Mouse (Mus musculus): Measurements from ENCODE around the gene Ttll9. TPM values are rescaled to one million over a fixed set of nuclear protein-coding genes. Genes with fewer than 3 reads are reported as not detected.

Ttll9 gene
- polyA plus RNA-seq, 1 experiment from 2014 or later, result 0.09 TPM

DNA sequence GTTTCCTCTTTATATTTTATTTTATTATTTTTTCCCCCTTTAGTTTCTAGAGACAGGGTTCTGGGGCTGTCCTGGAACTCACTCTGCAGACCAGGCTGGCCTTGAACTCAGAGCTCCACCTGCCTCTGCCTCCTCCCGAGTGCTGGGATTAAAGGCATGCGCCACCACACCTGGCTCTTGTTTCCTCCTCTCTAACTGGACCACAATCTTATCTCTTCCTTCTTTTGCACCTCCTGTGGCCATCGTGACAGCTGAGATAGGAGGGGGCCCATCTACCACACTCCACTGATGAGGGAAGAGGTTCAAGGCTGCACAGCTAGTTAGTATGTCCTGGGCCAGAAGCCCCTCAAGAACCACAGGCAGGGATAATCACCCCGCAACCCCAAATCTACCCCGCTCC is 37.7 kb upstream of the Ttll9 start:
- H3K4me2 ChIP-seq (ENCODE audit: low read depth, low read length), result no peak overlapping the region
- H3K27me3 ChIP-seq (ENCODE audit: control insufficient read depth, insufficient read depth, low read depth, low read length), result no peaks in the 10 kb centered on the region
- no peaks in the 10 kb centered on the region for H3K4me1 ChIP-seq (ENCODE audit: control insufficient read depth, low read depth, low read length)
- no peaks in the 10 kb centered on the region for H3K36me3 ChIP-seq (ENCODE audit: control insufficient read depth, insufficient read depth)
- H3K9ac ChIP-seq (ENCODE audit: low read depth, low read length), result no peak overlapping the region
- no peak overlapping the region for H3K27ac ChIP-seq (ENCODE audit: low read length)
- H3K9me3 ChIP-seq (replicated peaks; ENCODE audit: control insufficient read depth, low read length), result no peaks in the 10 kb centered on the region
- no peak overlapping the region for H3K4me3 ChIP-seq (ENCODE audit: low read depth, low read length)
- no peak for ATAC-seq (ENCODE audit: low read depth)
- WGBS (ENCODE audit: insufficient replicate concordance), result 38% methylated on average over 5 of the region's 5 CpGs

DNA sequence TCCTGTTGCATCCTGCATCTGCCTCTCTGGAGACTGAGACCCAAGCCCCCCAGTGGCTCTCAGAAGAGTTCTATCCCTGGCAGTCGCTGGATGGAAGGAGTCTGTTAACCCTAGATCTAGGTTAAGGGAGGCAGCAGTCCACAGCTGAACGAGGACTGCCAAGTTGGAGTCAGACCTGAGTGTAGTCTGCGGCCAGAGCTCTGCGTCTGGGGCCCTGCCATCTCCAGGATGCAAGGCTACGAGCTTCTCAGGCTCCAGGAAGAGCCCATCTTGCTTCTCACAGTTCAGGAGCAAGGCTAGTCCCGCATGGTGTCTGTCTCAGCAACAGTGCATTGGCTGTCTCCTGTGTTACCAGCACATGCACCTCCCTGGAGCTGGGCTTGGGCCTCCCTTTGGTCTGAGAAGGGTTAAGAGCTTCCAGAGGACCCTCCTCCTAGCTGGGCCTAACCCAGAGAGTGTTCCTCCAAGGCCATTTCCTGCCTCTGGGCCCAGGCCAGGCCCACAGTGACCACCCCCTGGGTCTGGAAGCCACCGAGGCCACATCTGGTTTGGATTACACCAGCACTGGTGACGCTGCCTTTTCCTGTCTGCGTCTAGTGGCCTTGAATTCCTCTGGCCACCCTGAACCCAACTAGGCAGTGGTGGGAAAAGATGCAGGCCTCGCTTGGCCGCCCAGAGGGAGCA is 37.0 kb upstream of the Ttll9 start:
- no peak overlapping the region for H3K4me2 ChIP-seq (ENCODE audit: low read depth, low read length)
- no peak overlapping the region for H3K9ac ChIP-seq (ENCODE audit: low read depth, low read length)
- H3K27me3 ChIP-seq (ENCODE audit: control insufficient read depth, insufficient read depth, low read depth, low read length), result no peaks in the 10 kb centered on the region
- no peaks in the 10 kb centered on the region for H3K36me3 ChIP-seq (ENCODE audit: control insufficient read depth, insufficient read depth)
- H3K9me3 ChIP-seq (replicated peaks; ENCODE audit: control insufficient read depth, low read length), result no peaks in the 10 kb centered on the region
- peak; percentile 60 for ATAC-seq (ENCODE audit: low read depth)
- H3K4me3 ChIP-seq (ENCODE audit: low read depth, low read length), result no peak overlapping the region
- no peak overlapping the region for H3K27ac ChIP-seq (ENCODE audit: low read length)
- no peaks in the 10 kb centered on the region for H3K4me1 ChIP-seq (ENCODE audit: control insufficient read depth, low read depth, low read length)
- WGBS (ENCODE audit: insufficient replicate concordance), result 43% methylated on average over 11 of the region's 11 CpGs

DNA sequence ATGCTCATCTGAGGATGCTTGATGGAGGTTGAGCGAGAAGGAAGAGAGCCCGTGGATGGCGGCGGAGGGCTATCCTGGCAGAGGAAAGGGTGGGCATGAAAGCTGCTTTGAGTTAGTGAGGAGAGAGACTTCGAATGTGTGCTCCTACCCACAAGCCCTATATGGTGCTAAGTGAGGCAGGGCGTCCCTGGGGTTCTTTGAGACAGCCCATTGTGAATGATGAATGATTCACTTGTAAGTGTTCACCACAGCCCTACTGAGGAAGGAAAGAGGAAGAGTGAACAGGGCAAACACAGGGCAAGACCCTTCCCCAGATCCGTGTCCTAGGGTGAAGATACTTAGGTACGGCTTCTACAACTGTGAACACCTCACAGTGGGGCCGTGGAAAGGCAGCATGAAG is 35.4 kb upstream of the Ttll9 start:
- no peaks in the 10 kb centered on the region for H3K27me3 ChIP-seq (ENCODE audit: control insufficient read depth, insufficient read depth, low read depth, low read length)
- ATAC-seq (ENCODE audit: low read depth), result no peak
- no peaks in the 10 kb centered on the region for H3K9me3 ChIP-seq (replicated peaks; ENCODE audit: control insufficient read depth, low read length)
- no peak overlapping the region for H3K4me2 ChIP-seq (ENCODE audit: low read depth, low read length)
- H3K4me1 ChIP-seq (ENCODE audit: control insufficient read depth, low read depth, low read length), result no peaks in the 10 kb centered on the region
- H3K27ac ChIP-seq (ENCODE audit: low read length), result no peak overlapping the region
- 38% methylated on average over 9 of the region's 9 CpGs for WGBS (ENCODE audit: insufficient replicate concordance)
- no peak overlapping the region for H3K9ac ChIP-seq (ENCODE audit: low read depth, low read length)
- H3K4me3 ChIP-seq (ENCODE audit: low read depth, low read length), result no peak overlapping the region
- H3K36me3 ChIP-seq (ENCODE audit: control insufficient read depth, insufficient read depth), result no peaks in the 10 kb centered on the region

DNA sequence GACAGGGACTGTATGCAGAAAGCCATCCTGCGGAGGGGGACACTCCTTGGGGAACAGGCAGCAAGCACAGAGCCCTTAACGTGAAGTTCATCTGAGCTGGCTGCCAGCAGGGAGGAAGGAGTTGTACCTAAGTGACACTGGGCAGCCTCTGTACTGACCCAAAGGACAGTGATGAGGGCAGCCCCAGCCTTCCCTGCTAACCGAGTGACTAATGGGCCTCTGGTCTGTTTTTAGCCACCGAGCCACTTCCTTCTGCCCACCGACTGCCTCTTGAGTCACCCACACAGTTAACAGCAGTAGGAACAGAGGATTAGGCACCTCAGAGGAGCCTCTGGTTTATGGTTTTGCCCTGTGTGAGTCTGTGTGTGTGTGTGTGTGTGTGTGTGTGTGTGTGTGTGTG is 34.9 kb upstream of the Ttll9 start:
- Histone ChIP-seq H3K36me3 (ENCODE audit: control insufficient read depth, insufficient read depth) (no peaks in the 10 kb centered on the region), H3K4me1 (ENCODE audit: control insufficient read depth, low read depth, low read length) (no peaks in the 10 kb centered on the region), H3K27ac (ENCODE audit: low read length) (no peak overlapping the region), H3K9ac (ENCODE audit: low read depth, low read length) (no peak overlapping the region), H3K27me3 (ENCODE audit: control insufficient read depth, insufficient read depth, low read depth, low read length) (no peaks in the 10 kb centered on the region), H3K4me2 (ENCODE audit: low read depth, low read length) (no peak overlapping the region), H3K9me3 (replicated peaks; ENCODE audit: control insufficient read depth, low read length) (no peaks in the 10 kb centered on the region), H3K4me3 (ENCODE audit: low read depth, low read length) (no peak overlapping the region)
- WGBS (ENCODE audit: insufficient replicate concordance), result 12% methylated on average over 5 of the region's 5 CpGs
- ATAC-seq (ENCODE audit: low read depth), result no peak

DNA sequence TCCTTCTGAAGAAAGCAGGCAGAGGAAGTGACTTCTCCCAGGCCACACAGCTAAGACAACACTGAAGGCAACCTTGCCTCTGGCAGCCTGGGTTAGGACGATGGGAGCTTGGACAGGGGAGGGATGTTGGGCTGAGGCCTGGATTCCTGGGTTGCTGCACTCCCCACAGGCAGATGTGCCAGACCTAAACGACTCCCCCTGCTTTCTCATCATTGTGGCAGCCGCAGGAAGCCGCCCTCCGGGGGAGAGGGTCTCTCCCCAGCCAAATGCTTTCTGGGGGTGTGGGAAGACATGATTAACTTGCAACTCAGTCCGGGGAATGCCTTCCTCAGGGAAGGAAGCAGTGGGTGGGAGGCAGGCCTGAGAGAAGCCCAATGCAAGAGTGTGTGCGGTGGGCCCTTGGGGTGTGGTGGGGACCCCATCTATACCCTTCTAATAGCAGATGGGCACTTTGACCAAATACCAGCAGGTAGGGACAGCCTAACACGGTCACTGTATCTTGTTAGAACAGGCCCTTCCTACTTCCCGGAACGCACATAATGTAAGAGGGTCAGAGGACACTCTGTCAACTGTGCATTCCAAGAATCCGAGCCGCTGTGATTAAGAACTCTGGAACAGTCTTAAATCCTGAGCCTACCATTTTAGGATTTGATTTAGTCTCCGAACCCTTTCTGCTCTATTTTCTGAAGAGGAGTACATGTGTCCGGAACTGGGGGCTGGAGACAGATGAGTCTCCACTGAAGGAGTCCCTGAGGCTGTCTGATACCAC is 33.9 kb upstream of the Ttll9 start:
- 48% methylated on average over 14 of the region's 14 CpGs for WGBS (ENCODE audit: insufficient replicate concordance)
- Histone ChIP-seq H3K9me3 (replicated peaks; ENCODE audit: control insufficient read depth, low read length) (no peaks in the 10 kb centered on the region), H3K4me2 (ENCODE audit: low read depth, low read length) (no peak overlapping the region), H3K9ac (ENCODE audit: low read depth, low read length) (no peak overlapping the region), H3K36me3 (ENCODE audit: control insufficient read depth, insufficient read depth) (no peaks in the 10 kb centered on the region), H3K4me3 (ENCODE audit: low read depth, low read length) (no peak overlapping the region), H3K27me3 (ENCODE audit: control insufficient read depth, insufficient read depth, low read depth, low read length) (no peaks in the 10 kb centered on the region), H3K27ac (ENCODE audit: low read length) (no peak overlapping the region), H3K4me1 (ENCODE audit: control insufficient read depth, low read depth, low read length) (no peaks in the 10 kb centered on the region)
- no peak for ATAC-seq (ENCODE audit: low read depth)

DNA sequence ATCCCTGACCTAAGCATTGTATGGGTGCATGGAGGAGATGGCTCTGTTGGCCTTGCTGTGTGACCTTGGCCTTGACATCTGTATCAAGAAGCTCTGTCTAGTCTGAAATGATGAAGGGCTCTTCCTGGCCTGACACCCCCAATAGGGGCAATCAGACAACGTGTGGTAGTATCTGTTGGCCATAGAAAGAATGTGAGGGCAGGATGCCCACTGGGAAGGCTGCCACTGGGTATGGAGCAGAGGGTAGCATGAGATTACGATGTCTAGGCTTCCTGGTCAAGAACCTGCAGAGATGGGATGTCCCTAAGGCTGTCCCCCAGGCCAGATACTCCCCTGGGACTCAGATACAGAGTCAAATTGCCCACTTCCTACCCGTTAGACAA is 33.3 kb upstream of the Ttll9 start:
- no peak overlapping the region for H3K4me2 ChIP-seq (ENCODE audit: low read depth, low read length)
- H3K27ac ChIP-seq (ENCODE audit: low read length), result no peak overlapping the region
- H3K27me3 ChIP-seq (ENCODE audit: control insufficient read depth, insufficient read depth, low read depth, low read length), result no peaks in the 10 kb centered on the region
- H3K9ac ChIP-seq (ENCODE audit: low read depth, low read length), result no peak overlapping the region
- no peak overlapping the region for H3K4me3 ChIP-seq (ENCODE audit: low read depth, low read length)
- WGBS (ENCODE audit: insufficient replicate concordance), result 43% methylated on average over 3 of the region's 3 CpGs
- no peaks in the 10 kb centered on the region for H3K36me3 ChIP-seq (ENCODE audit: control insufficient read depth, insufficient read depth)
- no peaks in the 10 kb centered on the region for H3K4me1 ChIP-seq (ENCODE audit: control insufficient read depth, low read depth, low read length)
- no peak for ATAC-seq (ENCODE audit: low read depth)
- no peaks in the 10 kb centered on the region for H3K9me3 ChIP-seq (replicated peaks; ENCODE audit: control insufficient read depth, low read length)

DNA sequence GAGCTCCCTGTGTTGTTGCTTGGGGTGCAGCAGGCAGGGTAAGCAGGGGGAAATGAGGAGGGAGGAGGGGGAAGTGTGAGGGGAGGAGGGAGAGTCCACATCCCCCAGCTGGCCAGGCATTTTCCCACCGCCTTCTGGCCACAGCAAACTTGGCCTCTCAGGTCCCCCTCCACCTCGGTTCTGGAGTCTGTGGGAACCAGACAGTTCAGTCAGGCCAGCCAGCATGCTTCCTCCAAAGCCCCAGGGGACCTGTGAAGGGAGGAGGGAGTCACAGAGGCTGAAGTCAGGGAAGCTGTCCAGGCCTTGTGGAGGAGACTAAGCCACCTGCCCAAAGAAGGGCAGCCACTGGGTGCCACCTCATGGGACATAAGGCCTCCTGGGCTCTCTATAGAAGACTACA is 32.0 kb upstream of the Ttll9 start:
- Histone ChIP-seq H3K36me3 (ENCODE audit: control insufficient read depth, insufficient read depth) (no peaks in the 10 kb centered on the region), H3K4me1 (ENCODE audit: control insufficient read depth, low read depth, low read length) (no peaks in the 10 kb centered on the region), H3K27ac (ENCODE audit: low read length) (no peak overlapping the region), H3K9ac (ENCODE audit: low read depth, low read length) (no peak overlapping the region), H3K9me3 (replicated peaks; ENCODE audit: control insufficient read depth, low read length) (no peaks in the 10 kb centered on the region), H3K27me3 (ENCODE audit: control insufficient read depth, insufficient read depth, low read depth, low read length) (no peaks in the 10 kb centered on the region), H3K4me3 (ENCODE audit: low read depth, low read length) (no peak overlapping the region), H3K4me2 (ENCODE audit: low read depth, low read length) (no peak overlapping the region)
- no peak for ATAC-seq (ENCODE audit: low read depth)
- 25% methylated on average over 2 of the region's 2 CpGs for WGBS (ENCODE audit: insufficient replicate concordance)

DNA sequence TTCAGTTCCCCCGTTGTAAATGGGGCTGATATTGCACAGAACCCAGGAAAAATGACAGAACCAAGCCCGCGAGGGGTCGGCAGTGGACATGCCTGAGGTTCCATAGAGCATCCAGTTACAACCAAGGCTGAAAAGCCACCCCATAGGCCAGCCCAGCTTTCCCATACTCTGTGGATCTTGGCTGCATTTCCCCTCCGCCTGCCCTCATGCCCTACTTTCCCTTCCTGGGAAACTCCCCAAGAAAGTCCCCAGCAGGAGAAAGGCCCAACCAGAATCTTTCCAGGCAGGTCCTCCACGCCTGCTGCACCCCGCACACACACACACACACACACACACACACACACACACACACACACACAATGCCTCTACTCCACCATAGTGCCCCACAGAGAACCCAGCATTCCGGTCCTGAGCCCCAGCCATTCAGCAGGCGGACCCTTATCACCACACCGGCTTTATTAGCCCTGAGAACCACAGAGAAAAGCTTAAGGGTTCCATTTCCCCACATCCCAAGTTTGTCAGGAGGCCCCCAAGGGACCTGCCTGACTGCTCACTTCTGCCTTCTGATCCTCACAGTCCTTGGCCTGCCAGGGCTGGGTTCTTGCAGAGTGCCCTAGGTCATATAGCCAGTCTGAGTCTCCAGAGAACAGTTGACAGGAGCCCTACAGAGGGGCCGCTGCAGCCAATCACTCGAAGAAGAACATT is 30.7 kb upstream of the Ttll9 start:
- Histone ChIP-seq H3K4me1 (ENCODE audit: control insufficient read depth, low read depth, low read length) (no peaks in the 10 kb centered on the region), H3K9me3 (replicated peaks; ENCODE audit: control insufficient read depth, low read length) (no peaks in the 10 kb centered on the region), H3K9ac (ENCODE audit: low read depth, low read length) (no peak overlapping the region), H3K36me3 (ENCODE audit: control insufficient read depth, insufficient read depth) (no peaks in the 10 kb centered on the region), H3K27ac (ENCODE audit: low read length) (no peak overlapping the region), H3K4me3 (ENCODE audit: low read depth, low read length) (no peak overlapping the region), H3K27me3 (ENCODE audit: control insufficient read depth, insufficient read depth, low read depth, low read length) (no peaks in the 10 kb centered on the region), H3K4me2 (ENCODE audit: low read depth, low read length) (no peak overlapping the region)
- 64% methylated on average over 12 of the region's 12 CpGs for WGBS (ENCODE audit: insufficient replicate concordance)
- ATAC-seq (ENCODE audit: low read depth), result no peak

DNA sequence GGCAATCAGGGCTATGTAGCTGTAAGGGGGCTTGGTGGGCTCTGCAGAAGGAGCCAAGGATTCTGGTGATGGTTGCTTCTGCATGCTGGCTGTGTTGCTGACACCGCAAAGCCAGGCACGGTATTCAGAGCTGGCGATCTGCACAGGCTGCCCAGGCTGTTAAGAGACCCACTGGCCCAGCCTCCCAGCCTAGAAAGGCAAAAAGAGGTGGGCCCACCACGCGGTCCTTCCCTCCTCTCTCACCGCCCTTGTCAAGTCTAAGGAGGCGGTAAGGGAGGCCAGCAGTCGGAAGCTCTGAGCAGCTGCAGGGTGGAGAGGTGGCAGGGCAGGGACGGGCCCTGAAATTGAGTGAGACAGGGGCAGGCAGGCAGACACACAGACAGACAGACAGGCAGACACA is 29.2 kb upstream of the Ttll9 start, which contains the start of gene Foxs1:
Foxs1 (minus strand) TSS at position 161 of the 400 bp plus-strand sequence.
- no peak for ATAC-seq (ENCODE audit: low read depth)
- no peak within 1 kb of the TSS for H3K4me2 ChIP-seq (ENCODE audit: low read depth, low read length)
- H3K4me3 ChIP-seq (ENCODE audit: low read depth, low read length), result no peak within 1 kb of the TSS
- H3K36me3 ChIP-seq (ENCODE audit: control insufficient read depth, insufficient read depth), result no peaks in the 10 kb centered on the region
- no peaks in the 10 kb centered on the region for H3K4me1 ChIP-seq (ENCODE audit: control insufficient read depth, low read depth, low read length)
- H3K9ac ChIP-seq (ENCODE audit: low read depth, low read length), result no peak within 1 kb of the TSS
- no peak within 1 kb of the TSS for H3K27ac ChIP-seq (ENCODE audit: low read length)
- 26% methylated on average over 9 of the region's 9 CpGs for WGBS (ENCODE audit: insufficient replicate concordance)
- no peaks in the 10 kb centered on the region for H3K27me3 ChIP-seq (ENCODE audit: control insufficient read depth, insufficient read depth, low read depth, low read length)
- H3K9me3 ChIP-seq (replicated peaks; ENCODE audit: control insufficient read depth, low read length), result no peaks in the 10 kb centered on the region
